Mouse (Mus musculus): ENCODE data around the gene Tubb1.

- no peak for TF ChIP-seq CTCF (IDR thresholded peaks at IDR 0.05; ENCODE audit: low read depth, low read length)
- TF ChIP-seq EP300 (IDR thresholded peaks at IDR 0.05; ENCODE audit: insufficient read depth, low read depth, low read length): no peak
- no peak for TF ChIP-seq POLR2A (IDR thresholded peaks at IDR 0.05; ENCODE audit: insufficient read depth, low read length)
These were observed 35.3 kb upstream of the Tubb1 start for GRCm38 (mm10) chr2:174415001-174415730.

All from ES-Bruce4 (cell line).